Mouse (Mus musculus) lung, postnatal 0 days (tissue): ENCODE results near the gene Kat2a. TPM values are rescaled to one million over a fixed set of nuclear protein-coding genes. Genes with fewer than 3 reads are reported as not detected.

Source experiments
- ATAC-seq: fragments of 200-750 bp; cut with Nextera tagmentation; 2 replicates; pipeline ENCODE4 v1.8.0; 2017; ENCODE audit warnings: moderate library complexity
- DNase-seq: peaks from one replicate; pipeline ENCODE4 v3.0.0-alpha.2; 2016; ENCODE audit warnings: low spot score
- H3K27ac ChIP-seq: fragments of 300-500 bp; sonication (generic); 2 replicates; pipeline ENCODE4 v1.5.1; 2014; ENCODE audit warnings: antibody characterized with exemption, mild to moderate bottlenecking, low read length, mixed read lengths
- H3K27me3 ChIP-seq: fragments of 300-500 bp; sonication (generic); replicated peaks from 2 replicates; pipeline ENCODE4 v1.6.1; 2014; ENCODE audit warnings: low read length, mixed read lengths; ENCODE audit not compliant: insufficient read depth
- H3K36me3 ChIP-seq: fragments of 300-500 bp; sonication (generic); 2 replicates; pipeline ENCODE4 v1.6.1; 2014; ENCODE audit warnings: low read length, mixed read lengths; ENCODE audit not compliant: insufficient read depth
- H3K4me1 ChIP-seq: fragments of 300-500 bp; sonication (generic); 2 replicates; pipeline ENCODE4 v1.6.1; 2014; ENCODE audit warnings: antibody characterized with exemption, low read depth, low read length, mixed read lengths; ENCODE audit not compliant: insufficient read depth
- H3K4me2 ChIP-seq: fragments of 300-500 bp; sonication (generic); replicated peaks from 2 replicates; pipeline ENCODE4 v1.6.1; 2014; ENCODE audit warnings: low read depth, mild to moderate bottlenecking, low read length, moderate library complexity, mixed read lengths
- H3K4me3 ChIP-seq: fragments of 300-500 bp; sonication (generic); 2 replicates; pipeline ENCODE4 v1.5.1; 2014; ENCODE audit warnings: low read depth, low read length
- H3K9ac ChIP-seq: fragments of 300-500 bp; sonication (generic); replicated peaks from 2 replicates; pipeline ENCODE4 v1.6.1; 2014; ENCODE audit warnings: low read depth, mild to moderate bottlenecking
- H3K9me3 ChIP-seq: fragments of 300-500 bp; sonication (generic); 2 replicates; pipeline ENCODE4 v1.6.1; 2016; ENCODE audit warnings: low read length, mixed read lengths
- CTCF ChIP-seq: IDR thresholded peaks from 2 replicates; pipeline ENCODE4 v1.5.1; 2016; ENCODE audit warnings: antibody characterized with exemption, mild to moderate bottlenecking
- EP300 ChIP-seq: IDR thresholded peaks from 2 replicates; pipeline ENCODE4 v1.6.1; 2016; ENCODE audit warnings: antibody characterized with exemption, mild to moderate bottlenecking, control low read depth
- WGBS: fragments of 180-500 bp; shearing (Covaris S2); extraction: QIAGEN DNeasy Blood & Tissue Kit; methylation state at CpG from one replicate; pipeline ENCODE4 v1.1.7; 2014; 5-methylcytosine and 5-hydroxymethylcytosine counted together
- polyA plus RNA-seq: library from polyadenylated mRNA; unstranded; fragments of >200 nt; fragmentation: Nextera tagmentation; extraction: Ambion mirVana; gene quantifications from 2 replicates; pipeline ENCODE4 v1.2.1, GENCODE M21; 2015

Kat2a gene
- polyA plus RNA-seq, 1 experiment from 2014 or later: 14.2 TPM

- ATAC-seq (no peak), DNase-seq (no peak)
- no peaks in the 10 kb centered on the region for H3K4me1 ChIP-seq
- H3K27me3 ChIP-seq: 0 out of 2 replicates have a peak, but pooled peaks cover 3% of the 10 kb centered on the region
- H3K9me3 ChIP-seq: no peaks in the 10 kb centered on the region
- TF ChIP-seq EP300 (no peak), CTCF (no peak)
- H3K4me2 ChIP-seq: no peak overlapping the region
- H3K4me3 ChIP-seq: no peak overlapping the region
- no peaks in the 10 kb centered on the region for H3K36me3 ChIP-seq
- WGBS: 65% methylated on average over 5 of the region's 5 CpGs
- H3K9ac ChIP-seq: no peak overlapping the region
- no peak overlapping the region for H3K27ac ChIP-seq
Measured at GRCm38 (mm10) chr11:100747114-100747513, 34.8 kb upstream of the Kat2a start.

- TF ChIP-seq CTCF (no peak), EP300 (no peak)
- Histone ChIP-seq H3K4me2 (no peak overlapping the region), H3K4me3 (no peak overlapping the region), H3K27ac (no peak overlapping the region), H3K27me3 (0 out of 2 replicates have a peak, but pooled peaks cover 3% of the 10 kb centered on the region), H3K9me3 (no peaks in the 10 kb centered on the region), H3K36me3 (no peaks in the 10 kb centered on the region), H3K4me1 (no peaks in the 10 kb centered on the region), H3K9ac (no peak overlapping the region)
- DNase-seq (no peak), ATAC-seq (no peak)
- WGBS: 69% methylated on average over 10 of the region's 10 CpGs
Measured at GRCm38 (mm10) chr11:100746546-100746945, 34.3 kb upstream of the Kat2a start.

GRCm38 (mm10) chr11:100745085-100745484 is 32.8 kb upstream of the Kat2a start:
- ATAC-seq (peak; percentile 55), DNase-seq (peak; percentile 66)
- H3K9me3 ChIP-seq: no peaks in the 10 kb centered on the region
- WGBS: 10% methylated on average over 6 of the region's 6 CpGs
- H3K4me2 ChIP-seq: no peak overlapping the region
- H3K36me3 ChIP-seq: no peaks in the 10 kb centered on the region
- H3K27me3 ChIP-seq: 0 out of 2 replicates have a peak, but pooled peaks cover 3% of the 10 kb centered on the region
- TF ChIP-seq CTCF (peak; percentile 78), EP300 (no peak)
- H3K9ac ChIP-seq: no peak overlapping the region
- H3K27ac ChIP-seq: no peak overlapping the region
- H3K4me1 ChIP-seq: no peaks in the 10 kb centered on the region
- H3K4me3 ChIP-seq: no peak overlapping the region

- Histone ChIP-seq H3K27ac (no peak overlapping the region), H3K4me1 (peaks cover 8% of the 10 kb centered on the region), H3K9ac (no peak overlapping the region), H3K36me3 (no peaks in the 10 kb centered on the region), H3K4me2 (no peak overlapping the region), H3K4me3 (no peak overlapping the region), H3K27me3 (no peaks in the 10 kb centered on the region), H3K9me3 (no peaks in the 10 kb centered on the region)
- DNase-seq (no peak), ATAC-seq (no peak)
- TF ChIP-seq EP300: no peak
- no peak for TF ChIP-seq CTCF
- WGBS: 56% methylated on average over 6 of the region's 6 CpGs
Measured at GRCm38 (mm10) chr11:100741348-100741747, 29.1 kb upstream of the Kat2a start.

DNA sequence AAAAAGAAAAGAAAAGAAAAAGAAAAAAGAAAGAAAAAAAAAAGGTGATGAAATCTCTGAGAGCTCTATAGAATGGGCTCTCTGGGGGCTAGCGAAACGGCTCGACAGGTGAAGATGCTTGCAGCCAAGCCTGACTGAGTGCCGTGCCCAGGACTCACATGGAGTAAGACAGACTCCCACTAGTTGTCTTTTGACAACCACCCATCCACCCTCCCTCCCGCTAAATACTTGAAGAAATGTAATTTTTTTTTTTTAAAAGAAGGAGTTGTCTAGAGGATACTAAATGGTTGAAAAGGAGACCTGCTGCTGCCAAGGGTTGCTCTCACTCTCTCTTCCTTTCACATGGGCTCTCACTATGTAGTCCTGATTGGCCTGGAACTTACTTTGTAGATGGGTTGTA is 26.5 kb upstream of the Kat2a start:
- H3K9me3 ChIP-seq: no peaks in the 10 kb centered on the region
- no peaks in the 10 kb centered on the region for H3K36me3 ChIP-seq
- ATAC-seq (no peak), DNase-seq (no peak)
- H3K9ac ChIP-seq: no peak overlapping the region
- peaks cover 16% of the 10 kb centered on the region for H3K4me1 ChIP-seq
- 14% methylated on average over 5 of the region's 5 CpGs for WGBS
- H3K27ac ChIP-seq: peak overlapping the region; percentile 47; the same call in 1 of the 2 replicates
- TF ChIP-seq EP300: no peak
- TF ChIP-seq CTCF: no peak
- H3K27me3 ChIP-seq: no peaks in the 10 kb centered on the region
- peak overlapping the region; percentile 97 for H3K4me3 ChIP-seq
- H3K4me2 ChIP-seq: peak overlapping the region; percentile 73

DNA sequence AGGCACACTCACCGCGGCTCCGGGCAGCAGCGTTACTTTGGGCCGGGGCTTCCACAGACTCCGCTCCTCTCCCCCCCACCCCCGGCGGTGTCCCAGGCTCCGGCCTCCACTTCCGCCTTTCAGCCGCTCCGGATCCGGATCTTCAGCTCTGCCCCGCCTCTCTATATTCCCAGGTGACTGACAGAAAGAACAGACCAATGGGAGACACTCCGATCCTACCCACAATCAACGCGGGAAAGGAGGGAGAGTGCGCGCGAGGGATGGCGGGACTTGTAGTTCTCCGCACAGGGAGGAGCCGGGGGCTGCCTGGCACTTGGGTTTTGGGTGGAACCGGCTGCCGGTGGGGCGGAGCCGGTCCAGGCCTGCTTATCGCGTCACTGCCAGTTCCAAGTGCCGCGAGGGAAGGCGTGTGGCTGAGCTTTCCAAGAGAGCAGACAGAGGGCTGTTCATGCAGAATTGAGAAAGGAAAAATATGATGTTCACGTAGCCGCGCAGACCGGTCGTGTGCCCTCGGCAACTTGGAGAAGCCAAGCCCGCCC is 25.9 kb upstream of the Kat2a start, which contains the start of gene Rab5c:
Gene Rab5c, minus strand, starts transcription at position 150 of the 539 bp plus-strand sequence.
- H3K9me3 ChIP-seq: no peaks in the 10 kb centered on the region
- H3K27ac ChIP-seq: peak within 1 kb of the TSS; percentile 85
- peak; percentile 99 for ATAC-seq
- H3K36me3 ChIP-seq: no peaks in the 10 kb centered on the region
- DNase-seq: peak; percentile 100
- H3K4me3 ChIP-seq: peak within 1 kb of the TSS; percentile 97
- no peaks in the 10 kb centered on the region for H3K27me3 ChIP-seq
- WGBS: under 1% methylated on average over 39 of the region's 39 CpGs
- H3K9ac ChIP-seq: peak within 1 kb of the TSS; percentile 99
- H3K4me1 ChIP-seq: peaks cover 16% of the 10 kb centered on the region
- TF ChIP-seq CTCF (no peak), EP300 (no peak)
- H3K4me2 ChIP-seq: peak within 1 kb of the TSS; percentile 73
